8 mouse cellular contexts compared by ENCODE assay signal in the genomic region with DNA sequence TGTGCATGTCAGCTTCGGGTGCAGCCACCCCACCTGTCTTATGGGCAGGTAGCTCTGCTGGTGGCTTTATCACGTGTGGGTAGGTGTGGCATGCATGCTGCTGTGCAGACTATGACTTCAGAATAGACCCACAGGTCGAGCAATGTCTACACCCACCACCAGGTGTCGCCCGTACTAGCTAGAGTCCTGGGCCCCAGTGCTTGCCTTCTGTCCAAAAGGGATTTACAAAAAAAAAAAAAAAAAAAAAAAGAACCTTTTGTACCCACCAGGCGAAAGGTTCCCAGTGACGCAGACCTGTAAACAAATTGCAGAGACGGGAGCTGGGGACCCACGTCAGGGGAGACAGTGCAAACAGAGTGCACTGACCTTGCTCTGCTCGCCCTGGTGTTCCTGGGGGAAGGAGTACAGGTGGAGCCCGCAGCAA. TPM values are rescaled to one million over a fixed set of nuclear protein-coding genes. Genes with fewer than 3 reads are reported as not detected.
DNase-seq lines count a peak whose midpoint lies in the region; ATAC-seq lines count a peak whose summit lies in the region.

No protein-coding gene starts in this region.

- peak; percentile 66 for ATAC-seq in megakaryocyte, adult 5-6 weeks (ENCODE audit: poor library complexity, severe bottlenecking)

- peak; percentile 94 for DNase-seq in R1 (ENCODE audit: low read depth, low spot score)
- DNase-seq in cerebellum, postnatal 10 days: peak; percentile 93 to 95
- peak; percentile 82 for DNase-seq in frontal cortex, postnatal 25 days (ENCODE audit: low spot score in 2 of 2)
- DNase-seq in induced T-regulatory cell, adult 2 months (ENCODE audit: low read depth): peak; percentile 48
- DNase-seq in left cerebral cortex, adult 8-10 months (ENCODE audit: low spot score in 2 of 2): peak; percentile 66 to 70
- peak; percentile 76 for DNase-seq in right cerebral cortex, postnatal 25 days
- peak; percentile 66 to 80 for DNase-seq in urinary bladder, postnatal 36 days (ENCODE audit: low spot score in 2 of 2)

RNA-seq across cellular contexts. Expression of a gene that starts 6.6 kb away (rescaled TPM):
- 1 to 10 TPM; 4.3 to 5.8 (median 5.1) TPM for total RNA-seq in left cerebral cortex, adult 8-10 months (2022)
- not detected in 2 replicates for total RNA-seq in megakaryocyte, adult 5-6 weeks (2015)
- not detected in 2 replicates for total RNA-seq in megakaryocyte, adult 5-6 weeks (2017)

RNA-seq across cellular contexts. Expression of a gene that starts 27.2 kb away (rescaled TPM):
- total RNA-seq in left cerebral cortex, adult 8-10 months (2022): 10 to 100 TPM; 28.0 to 33.1 (median 29.4) TPM
- total RNA-seq in megakaryocyte, adult 5-6 weeks (2015): not detected in 2 replicates
- not detected in 2 replicates for total RNA-seq in megakaryocyte, adult 5-6 weeks (2017)

RNA-seq across cellular contexts. Expression of a gene that starts 51.0 kb away (rescaled TPM):
- 10 to 100 TPM; 44.9 to 68.4 (median 49.3) TPM for total RNA-seq in left cerebral cortex, adult 8-10 months (2022)
- total RNA-seq in megakaryocyte, adult 5-6 weeks (2015): 0.31 and 0.68 TPM in 2 replicates
- 0.45 and 0.55 TPM in 2 replicates for total RNA-seq in megakaryocyte, adult 5-6 weeks (2017)

Comparison
In these comparisons a context has a peak if more than half of its experiments do, and no peak if none do; other contexts are left out.
1. Peak in every context shown above with its lines: DNase-seq and ATAC-seq.
2. RNA of a gene that starts 6.6 kb away (total RNA-seq): 4.3 to 5.8 TPM in left cerebral cortex, adult 8-10 months; not detected in megakaryocyte, adult 5-6 weeks; every median in the first group is over 4 times any median in the second.
3. RNA of a gene that starts 27.2 kb away (total RNA-seq): 28.0 to 33.1 TPM in left cerebral cortex, adult 8-10 months; not detected in megakaryocyte, adult 5-6 weeks; every median in the first group is over 10 times any median in the second.
4. RNA of a gene that starts 51.0 kb away (total RNA-seq): 44.9 to 68.4 TPM in left cerebral cortex, adult 8-10 months; 0.31 to 0.68 TPM in megakaryocyte, adult 5-6 weeks; every median in the first group is over 10 times any median in the second.